Mouse (Mus musculus) right cerebral cortex, postnatal 4 days (tissue): ENCODE results near the gene Nxph1.

Experiments
- DNase-seq: peaks from one replicate; pipeline ENCODE4 v3.0.0-alpha.2; 2022

The Nxph1 gene

GRCm38 (mm10) chr6:8948131-8948470 lies at the start of gene Nxph1:
Gene Nxph1 (plus strand): TSS chr6:8948431.
- DNase-seq = no peak

GRCm38 (mm10) chr6:8900021-8900728 lies 48.1 kb upstream of the Nxph1 start:
- peak; percentile 17 for DNase-seq

- DNase-seq = no peak
Observed at GRCm38 (mm10) chr6:8900729-8901122, 47.5 kb upstream of the Nxph1 start.

GRCm38 (mm10) chr6:8907917-8908316 lies 40.3 kb upstream of the Nxph1 start:
- no peak for DNase-seq

GRCm38 (mm10) chr6:8913404-8913803 lies 34.8 kb upstream of the Nxph1 start:
- DNase-seq = no peak

GRCm38 (mm10) chr6:8914682-8915081 lies 33.5 kb upstream of the Nxph1 start:
- no peak for DNase-seq

- DNase-seq = no peak
Observed at GRCm38 (mm10) chr6:8924481-8924880, 23.8 kb upstream of the Nxph1 start.

- DNase-seq = no peak
Observed at GRCm38 (mm10) chr6:8935241-8935640, 13.0 kb upstream of the Nxph1 start.

- DNase-seq = peak; percentile 78
Observed at GRCm38 (mm10) chr6:8935705-8936104, 12.5 kb upstream of the Nxph1 start.

GRCm38 (mm10) chr6:8936168-8936567 lies 12.1 kb upstream of the Nxph1 start:
- no peak for DNase-seq

GRCm38 (mm10) chr6:8948471-8949411 lies 510 bp downstream of the Nxph1 start:
- peak; percentile 62 for DNase-seq

- DNase-seq = peak; percentile 40
Observed at GRCm38 (mm10) chr6:8949665-8950201, 1.5 kb downstream of the Nxph1 start.

GRCm38 (mm10) chr6:8950611-8951325 lies 2.5 kb downstream of the Nxph1 start:
- DNase-seq = no peak

- peak; percentile 82 for DNase-seq
Observed at GRCm38 (mm10) chr6:8951326-8951695, 3.1 kb downstream of the Nxph1 start.

- no peak for DNase-seq
Observed at GRCm38 (mm10) chr6:8951884-8952590, 3.8 kb downstream of the Nxph1 start.

- DNase-seq = peak; percentile 10
Observed at GRCm38 (mm10) chr6:8955817-8956529, 7.7 kb downstream of the Nxph1 start.

GRCm38 (mm10) chr6:8956743-8957528 lies 8.7 kb downstream of the Nxph1 start:
- DNase-seq = peak; percentile 34

GRCm38 (mm10) chr6:8957529-8957887 lies 9.3 kb downstream of the Nxph1 start:
- peak; percentile 32 for DNase-seq

GRCm38 (mm10) chr6:8958081-8958919 lies 10.1 kb downstream of the Nxph1 start:
- DNase-seq = peak; percentile 33

GRCm38 (mm10) chr6:8959810-8960209 lies 11.6 kb downstream of the Nxph1 start:
- no peak for DNase-seq
